Mouse (Mus musculus): Measurements from ENCODE around the gene B3gnt8. TPM values are rescaled to one million over a fixed set of nuclear protein-coding genes. Genes with fewer than 3 reads are reported as not detected.

The B3gnt8 gene
- total RNA-seq (2015), result 5.1 and 7.4 TPM in 2 replicates
- total RNA-seq (2017), result 13.2 and 22.2 TPM in 2 replicates

DNA sequence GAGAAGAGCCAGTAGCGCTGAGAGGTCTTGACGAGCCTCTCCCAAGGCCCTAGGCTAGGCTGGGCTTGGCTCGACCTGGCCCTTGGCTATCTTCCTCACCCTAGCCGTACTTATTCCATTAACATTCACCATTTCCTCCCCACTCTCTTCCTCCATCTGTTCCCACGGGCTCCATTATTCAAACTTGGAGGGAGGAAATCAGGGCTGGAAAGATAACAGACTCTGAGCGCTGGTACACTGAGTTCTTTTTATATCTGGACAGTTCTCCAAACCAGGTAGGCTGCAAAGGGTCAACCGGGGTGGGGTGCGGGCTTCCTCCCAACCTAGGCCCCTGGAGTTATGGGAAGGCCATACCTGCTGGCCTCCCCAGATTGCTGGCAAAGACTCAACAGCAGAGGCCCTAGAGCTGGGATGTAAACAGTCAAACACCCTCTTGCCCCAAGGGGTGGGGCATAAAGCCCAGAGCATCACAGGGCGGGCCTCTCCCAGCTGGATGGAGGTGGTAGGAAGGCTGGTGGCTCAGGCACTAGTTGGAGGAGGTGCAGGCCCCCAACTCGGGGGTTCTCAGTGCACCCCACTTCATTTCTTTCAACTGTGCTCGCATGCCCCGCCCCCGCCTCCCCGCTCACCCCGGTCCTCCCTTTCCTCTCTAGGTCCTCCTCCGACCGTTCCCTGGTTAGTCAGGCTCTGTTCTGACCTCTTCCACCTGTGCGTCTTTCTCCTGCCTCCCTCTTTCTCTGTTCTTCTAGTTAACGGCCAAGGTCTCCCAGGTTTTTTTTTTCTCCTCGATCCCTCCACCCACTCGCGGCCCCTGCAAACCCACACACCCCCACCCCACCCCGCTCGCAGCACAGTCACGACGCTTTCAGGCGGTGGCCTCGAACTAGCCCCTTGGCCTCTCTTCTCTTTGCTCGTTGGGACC is at the start of gene B3gnt8:
B3gnt8 (plus strand) TSS at position 146 of the 922 bp plus-strand sequence.
- ATAC-seq (replicated peaks; ENCODE audit: poor library complexity), result peak; percentile 40; the same call in 1 of the 2 replicates

GRCm38 (mm10) chr7:25576793-25577437 is 49.5 kb upstream of the B3gnt8 start:
- ATAC-seq (replicated peaks; ENCODE audit: poor library complexity), result peak; percentile 99

DNA sequence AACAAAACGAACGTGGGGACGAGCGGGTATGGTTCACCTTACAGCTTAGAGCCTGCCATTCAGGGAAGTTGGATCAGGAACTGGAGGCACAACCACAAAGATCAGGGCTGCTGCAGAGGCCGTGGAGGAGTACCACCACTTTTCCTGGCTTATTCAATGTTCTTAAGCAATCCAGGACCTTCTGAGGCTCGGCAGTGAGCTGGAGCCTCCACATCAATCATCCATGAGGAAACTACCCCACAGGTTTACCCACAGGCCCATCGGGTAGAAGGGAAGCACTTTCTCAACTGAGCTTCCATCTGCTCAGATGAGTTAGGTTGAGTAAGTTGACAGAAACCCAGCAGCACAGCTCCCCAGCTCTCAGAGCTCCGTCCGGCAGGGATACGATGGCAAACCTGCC is 47.0 kb upstream of the B3gnt8 start:
- peak; percentile 42 for ATAC-seq (replicated peaks; ENCODE audit: poor library complexity)

DNA sequence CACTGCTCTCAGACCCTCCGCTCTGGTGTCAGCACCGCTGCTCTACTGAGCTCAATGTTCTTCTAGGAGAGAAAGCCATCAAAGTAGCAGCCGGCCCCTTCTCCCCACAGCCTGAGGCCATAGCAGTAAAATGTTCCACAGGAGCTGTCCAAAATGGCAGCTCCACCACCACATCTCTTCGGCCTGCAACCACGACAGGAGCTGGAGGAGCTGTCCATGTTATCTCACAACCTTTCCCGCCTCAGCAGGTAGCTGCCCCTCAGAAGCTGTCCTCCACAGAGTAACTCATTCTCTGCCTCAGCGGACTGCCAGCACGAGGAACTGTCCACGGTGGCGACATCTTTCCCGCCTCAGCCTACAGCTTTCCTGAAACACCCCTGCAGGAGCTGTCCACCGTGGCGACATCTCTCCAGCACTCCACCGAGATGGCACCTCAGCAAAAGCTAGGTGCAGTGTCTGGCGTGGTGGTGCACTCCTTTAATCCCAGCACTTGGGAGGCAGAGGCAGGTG is 44.1 kb upstream of the B3gnt8 start:
- ATAC-seq (replicated peaks; ENCODE audit: poor library complexity), result no peak

DNA sequence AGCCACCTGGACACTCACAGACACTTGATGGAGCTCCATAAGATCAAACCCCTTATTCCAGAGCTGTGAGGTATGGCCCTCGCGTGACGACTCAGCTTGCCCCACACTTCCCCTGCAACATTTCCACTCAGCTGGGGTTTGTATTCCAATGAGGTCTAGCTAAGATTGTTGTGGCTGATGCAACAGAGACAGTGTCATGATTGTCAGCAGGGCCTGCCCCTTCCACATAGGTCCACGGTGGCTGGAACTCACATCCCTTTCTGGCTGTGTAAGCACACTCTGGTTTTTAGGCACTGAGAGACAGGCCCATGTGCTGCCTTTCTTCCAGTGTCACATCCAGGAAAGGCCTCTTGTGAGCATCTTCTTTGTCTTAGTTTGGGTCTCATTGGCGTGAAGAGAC is 41.8 kb upstream of the B3gnt8 start:
- ATAC-seq (replicated peaks; ENCODE audit: poor library complexity), result no peak

GRCm38 (mm10) chr7:25585351-25586204 is 40.9 kb upstream of the B3gnt8 start:
- ATAC-seq (replicated peaks; ENCODE audit: poor library complexity), result no peak

- ATAC-seq (replicated peaks; ENCODE audit: poor library complexity), result no peak
Measured at GRCm38 (mm10) chr7:25591226-25591625, 35.2 kb upstream of the B3gnt8 start.

GRCm38 (mm10) chr7:25593859-25594258 is 32.6 kb upstream of the B3gnt8 start:
- ATAC-seq (replicated peaks; ENCODE audit: poor library complexity), result no peak

DNA sequence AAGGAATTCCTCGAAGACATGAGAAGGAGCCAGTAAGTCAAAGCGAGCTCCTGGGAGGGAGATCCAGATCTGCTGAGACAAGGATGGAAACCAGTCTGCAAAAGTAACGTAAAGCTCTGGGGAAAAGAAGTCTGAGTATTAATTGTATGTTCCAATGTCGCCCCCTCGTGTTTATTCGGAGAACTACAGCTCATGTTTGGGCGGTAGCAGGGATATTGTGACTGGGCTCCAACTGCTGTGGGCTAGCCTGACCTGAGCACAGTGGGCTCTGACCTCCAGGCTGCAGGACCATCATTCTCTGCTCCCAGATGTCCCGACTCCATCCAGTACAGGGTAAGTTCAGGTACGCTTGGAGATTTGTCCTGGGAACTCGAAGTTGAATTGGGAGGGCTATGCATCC is 26.8 kb upstream of the B3gnt8 start:
- peak; percentile 98 for ATAC-seq (replicated peaks; ENCODE audit: poor library complexity)

DNA sequence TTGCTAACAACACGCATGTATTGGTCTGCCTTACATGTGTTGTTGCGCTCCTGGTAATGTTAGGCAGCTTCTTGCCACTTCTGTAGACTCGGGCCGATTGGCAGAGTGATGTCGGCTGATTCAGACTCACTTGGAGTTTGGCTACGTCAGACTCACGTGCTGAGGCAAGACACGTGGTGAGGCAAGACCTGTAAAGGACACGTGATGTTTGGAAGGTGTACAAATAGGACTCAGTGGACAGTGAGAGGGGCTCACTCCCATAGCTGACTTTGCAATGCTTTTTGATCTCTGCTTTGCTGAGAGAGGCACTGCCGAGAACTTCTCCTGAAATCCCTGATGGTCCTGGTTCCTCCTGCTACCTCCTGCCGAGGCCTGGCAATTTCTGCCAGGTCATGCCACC is 25.8 kb upstream of the B3gnt8 start:
- no peak for ATAC-seq (replicated peaks; ENCODE audit: poor library complexity)

- no peak for ATAC-seq (replicated peaks; ENCODE audit: poor library complexity)
Measured at GRCm38 (mm10) chr7:25601346-25601745, 25.1 kb upstream of the B3gnt8 start.

DNA sequence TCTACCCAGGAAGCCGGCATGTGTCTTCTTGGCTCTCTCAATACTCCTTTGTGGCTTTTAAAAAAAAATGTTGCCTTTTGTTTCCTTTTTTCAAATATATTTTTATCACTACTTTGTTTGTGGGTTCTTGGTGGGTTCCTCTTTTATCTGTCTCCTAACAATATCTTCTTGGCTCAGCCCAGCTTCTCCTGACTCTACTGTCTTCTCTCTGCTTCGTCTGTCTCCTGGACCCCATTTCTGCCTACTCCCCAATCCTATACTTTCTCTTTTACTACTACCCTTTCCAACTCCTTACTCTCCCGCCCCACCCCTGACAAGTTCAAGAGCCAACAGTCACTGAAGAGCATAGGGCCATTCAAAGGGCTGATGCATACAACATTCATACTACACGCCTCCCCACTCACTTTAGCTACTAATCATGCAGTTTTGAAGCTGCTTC is 19.8 kb upstream of the B3gnt8 start:
- ATAC-seq (replicated peaks; ENCODE audit: poor library complexity), result peak; percentile 63

DNA sequence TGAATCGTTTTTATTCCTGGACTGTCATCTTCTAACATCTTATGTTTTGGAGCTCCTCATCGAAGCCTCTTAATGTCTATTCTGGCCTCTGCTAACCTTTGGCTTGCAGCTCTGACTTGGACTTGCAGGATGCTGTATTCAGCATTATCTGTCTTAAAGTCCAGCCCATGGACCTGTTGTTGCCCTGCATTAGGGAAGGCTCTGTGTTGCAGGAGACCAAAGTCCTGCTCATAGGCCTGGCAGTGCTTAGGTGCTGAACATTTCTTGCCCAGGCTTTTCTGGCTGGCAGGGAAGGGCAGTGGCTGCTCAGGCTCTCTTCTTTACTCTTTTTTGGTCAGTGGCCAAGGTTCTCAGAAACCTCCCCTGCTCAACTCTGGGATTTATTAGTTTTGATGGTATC is 19.3 kb upstream of the B3gnt8 start:
- ATAC-seq (replicated peaks; ENCODE audit: poor library complexity), result no peak

- ATAC-seq (replicated peaks; ENCODE audit: poor library complexity), result peak; percentile 53; the same call in 1 of the 2 replicates
Measured at GRCm38 (mm10) chr7:25610056-25610455, 16.4 kb upstream of the B3gnt8 start.

DNA sequence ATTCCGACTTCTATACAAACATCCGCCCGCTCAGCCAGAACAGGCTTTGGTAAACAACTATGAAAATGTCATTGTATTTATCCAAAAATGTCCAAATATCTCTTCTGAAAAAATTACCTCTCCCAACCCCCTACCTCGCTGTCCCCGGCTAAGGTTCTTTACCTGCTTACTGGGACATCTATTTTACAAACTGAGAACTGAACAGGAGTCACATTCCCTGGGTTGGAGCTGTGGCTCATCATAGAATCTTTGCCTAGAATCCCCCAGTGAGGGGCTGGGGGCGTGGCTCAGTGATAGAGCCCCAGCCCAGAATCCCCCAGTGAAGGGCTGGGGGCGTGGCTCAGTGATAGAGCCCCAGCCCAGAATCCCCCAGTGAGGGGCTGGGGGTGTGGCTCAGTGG is 15.0 kb upstream of the B3gnt8 start:
- no peak for ATAC-seq (replicated peaks; ENCODE audit: poor library complexity)

DNA sequence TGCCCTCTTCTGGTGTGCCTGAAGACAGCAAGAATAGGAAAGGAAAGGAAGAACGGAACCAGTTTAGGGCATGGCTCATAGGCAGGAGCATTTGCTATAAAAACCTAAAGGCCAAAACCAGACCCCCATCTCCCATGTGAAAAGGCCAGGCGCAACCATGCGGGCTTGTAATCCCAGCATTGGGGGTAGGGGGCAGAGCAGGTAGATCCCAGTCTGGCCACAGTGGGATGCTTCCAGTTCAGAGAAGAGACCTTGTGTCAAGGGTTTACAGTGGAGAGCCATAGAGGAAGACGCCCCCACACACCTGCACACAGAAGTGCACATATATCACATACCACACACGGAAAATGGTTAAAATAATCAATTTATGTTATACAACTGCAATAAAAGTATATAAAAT is 12.4 kb upstream of the B3gnt8 start:
- no peak for ATAC-seq (replicated peaks; ENCODE audit: poor library complexity)

DNA sequence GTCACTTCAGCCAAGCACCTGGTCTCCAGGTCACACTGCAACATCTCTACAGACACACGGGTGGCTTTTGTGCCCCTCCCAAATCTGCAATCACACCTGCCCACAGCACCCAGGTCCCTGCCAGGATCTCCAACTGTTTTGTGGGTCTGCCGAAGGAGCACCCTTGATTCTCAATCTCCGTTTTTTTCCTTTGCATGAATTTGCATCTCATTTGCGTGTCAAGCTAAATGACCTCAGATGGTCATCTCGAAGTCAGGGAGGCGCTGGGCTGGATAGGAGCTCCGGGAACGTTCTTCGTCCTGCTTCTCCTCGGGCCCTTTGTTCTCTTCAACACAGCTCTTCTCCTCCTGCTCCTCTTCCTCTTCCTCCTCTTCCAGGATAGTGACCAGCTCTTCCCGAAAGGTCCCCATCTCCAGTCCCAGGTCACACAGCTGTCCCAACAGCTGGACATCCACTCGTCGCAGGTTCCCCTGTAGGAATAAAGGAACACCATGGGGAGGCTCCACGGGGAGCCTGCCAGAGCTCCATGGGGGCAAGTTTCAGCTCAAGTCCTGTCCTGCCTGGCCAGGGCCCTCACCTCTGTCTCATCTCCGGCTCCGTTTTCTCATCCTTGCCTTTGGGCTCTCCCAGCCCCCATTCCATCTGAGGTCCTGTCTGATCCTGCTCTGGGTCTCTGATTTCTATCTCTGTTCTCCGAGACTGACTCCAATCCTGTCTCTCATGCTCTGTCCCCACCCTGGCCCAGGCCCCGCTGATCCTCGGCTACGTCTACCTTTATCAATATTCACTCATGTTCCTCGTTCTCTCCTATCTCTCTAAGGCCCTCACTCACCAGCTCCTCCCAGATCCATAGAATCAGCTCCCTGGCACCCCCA is 11.4 kb upstream of the B3gnt8 start:
- ATAC-seq (replicated peaks; ENCODE audit: poor library complexity), result no peak

DNA sequence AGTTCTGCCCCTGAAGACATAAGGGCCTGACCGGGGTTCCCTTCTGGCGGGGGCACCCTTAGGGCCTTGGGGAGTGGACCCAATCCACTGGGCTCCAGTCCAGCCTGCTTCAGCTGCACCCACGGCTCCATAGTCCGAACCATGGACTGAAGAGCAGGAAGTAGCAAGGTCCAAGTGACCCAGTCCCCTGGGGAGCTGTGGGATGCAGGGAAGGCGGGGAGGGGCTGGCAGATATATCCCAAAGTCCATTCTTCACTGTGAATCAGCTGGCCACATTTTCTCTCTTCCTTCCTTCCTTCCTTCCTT is 10.8 kb upstream of the B3gnt8 start, which contains the start of gene Erich4:
Erich4 (minus strand) TSS at position 187 of the 306 bp plus-strand sequence.
- ATAC-seq (replicated peaks; ENCODE audit: poor library complexity), result no peak

- ATAC-seq (replicated peaks; ENCODE audit: poor library complexity), result no peak
Measured at GRCm38 (mm10) chr7:25617376-25618160, 8.9 kb upstream of the B3gnt8 start.
